ENCODE assay signal across 14 mouse cellular contexts in the genomic region with DNA sequence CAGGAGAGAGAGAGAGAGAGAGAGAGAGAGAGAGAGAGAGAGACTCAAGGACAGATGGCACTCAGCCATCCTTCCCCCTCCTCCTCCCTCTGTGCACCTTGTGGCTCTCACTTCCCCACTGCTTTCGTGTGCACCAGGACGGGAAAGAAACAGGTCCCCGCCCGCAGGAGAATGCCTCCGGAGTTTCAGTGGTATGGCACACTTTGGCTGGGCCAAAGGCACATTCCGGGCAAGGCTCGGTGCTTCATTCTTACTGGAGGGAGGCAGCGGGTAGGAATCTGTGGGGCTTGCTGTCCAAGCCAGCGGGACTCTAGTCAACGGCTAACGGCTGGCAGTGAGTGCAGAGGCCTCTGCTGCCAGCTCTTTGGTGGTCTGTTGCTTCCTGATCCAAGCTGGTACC.
A peak's percentile ranks its signal among the peaks of the same experiment; 100 is the strongest.
DNase-seq lines count a peak whose midpoint lies in the region; ATAC-seq and TF ChIP-seq lines count a peak whose summit lies in the region.
"Had no signal": no experiment of that assay in that cellular context is flagged by ENCODE, and none has a peak within 500 bp of the region (broad histone marks: within the 10 kb centered on the region; RNA-seq: fewer than 3 reads in every experiment).

No protein-coding gene starts in this region.

- WGBS in heart, embryonic 11.5 days (ENCODE audit: insufficient replicate concordance), result 66% methylated on average over 11 of the region's 11 CpGs
- 65% methylated on average over 11 of the region's 11 CpGs for WGBS in midbrain, embryonic 13.5 days
- WGBS in midbrain, embryonic 15.5 days, result 59% methylated on average over 11 of the region's 11 CpGs
- 58% methylated on average over 11 of the region's 11 CpGs for WGBS in forebrain, embryonic 13.5 days
- WGBS in midbrain, postnatal 0 days, result 64% methylated on average over 11 of the region's 11 CpGs
- WGBS in intestine, postnatal 0 days, result 62% methylated on average over 11 of the region's 11 CpGs

- intact Hi-C loops in heart, postnatal 10 days (cut with DNase I), result no loop called here

- TF ChIP-seq CTCF in midbrain, postnatal 0 days (IDR thresholded peaks at IDR 0.05), result no peak
- TF ChIP-seq CTCF in intestine, postnatal 0 days (IDR thresholded peaks at IDR 0.05; ENCODE audit: low read depth), result no peak

- DNase-seq in heart, postnatal 10 days, result peak; percentile 14 to 44
- peak; percentile 65 for DNase-seq in midbrain, postnatal 0 days (ENCODE audit: low spot score)
- DNase-seq in embryo, embryonic 11 days, result no peak
- DNase-seq: cerebellum, postnatal 25 days; heart, postnatal 4 days; right cerebral cortex, adult 18-20 months; thymus, adult 18-20 months had no signal

- H3K4me3 ChIP-seq in heart, embryonic 11.5 days (ENCODE audit: low read depth, low read length), result no peak overlapping the region
- H3K4me3 ChIP-seq in midbrain, embryonic 13.5 days (replicated peaks), result no peak overlapping the region
- H3K4me3 ChIP-seq in midbrain, embryonic 15.5 days, result no peak overlapping the region
- H3K4me3 ChIP-seq in forebrain, embryonic 13.5 days, result peak overlapping the region; percentile 21; the same call in 1 of the 2 replicates
- no peak overlapping the region for H3K4me3 ChIP-seq in midbrain, postnatal 0 days (ENCODE audit: low read depth, low read length)
- H3K4me3 ChIP-seq in intestine, postnatal 0 days (ENCODE audit: low read depth, low read length), result no peak overlapping the region
- H3K4me3 ChIP-seq: liver, embryonic 15.5 days; neural tube, embryonic 12.5 days had no signal

- no peaks in the 10 kb centered on the region for H3K4me1 ChIP-seq in heart, embryonic 11.5 days (ENCODE audit: control insufficient read depth, insufficient read depth, low read length)
- H3K4me1 ChIP-seq in midbrain, embryonic 13.5 days (replicated peaks), result peaks cover 26% of the 10 kb centered on the region
- H3K4me1 ChIP-seq in midbrain, embryonic 15.5 days, result peaks cover 16% of the 10 kb centered on the region
- peaks cover 36% of the 10 kb centered on the region for H3K4me1 ChIP-seq in forebrain, embryonic 13.5 days
- no peaks in the 10 kb centered on the region for H3K4me1 ChIP-seq in midbrain, postnatal 0 days (ENCODE audit: insufficient read depth, low read length)
- no peaks in the 10 kb centered on the region for H3K4me1 ChIP-seq in intestine, postnatal 0 days (replicated peaks; ENCODE audit: control insufficient read depth, insufficient read depth, low read length)
- H3K4me1 ChIP-seq: liver, embryonic 15.5 days had no signal

- H3K27me3 ChIP-seq in heart, embryonic 11.5 days (ENCODE audit: control insufficient read depth, insufficient read depth, low read length), result peaks cover 12% of the 10 kb centered on the region; the same call in 1 of the 2 replicates
- H3K27me3 ChIP-seq in midbrain, embryonic 13.5 days, result peaks cover 57% of the 10 kb centered on the region
- peaks cover 15% of the 10 kb centered on the region for H3K27me3 ChIP-seq in midbrain, embryonic 15.5 days (replicated peaks)
- H3K27me3 ChIP-seq in forebrain, embryonic 13.5 days, result no peaks in the 10 kb centered on the region
- no peaks in the 10 kb centered on the region; the same call in 1 of the 2 replicates for H3K27me3 ChIP-seq in midbrain, postnatal 0 days (ENCODE audit: insufficient read depth, low read length)
- H3K27me3 ChIP-seq in intestine, postnatal 0 days (replicated peaks; ENCODE audit: control insufficient read depth, insufficient read depth, low read length), result no peaks in the 10 kb centered on the region; the same call in 1 of the 2 replicates
- H3K27me3 ChIP-seq: liver, embryonic 15.5 days; neural tube, embryonic 12.5 days had no signal

- no peak overlapping the region for H3K4me2 ChIP-seq in heart, embryonic 11.5 days
- H3K4me2 ChIP-seq in midbrain, embryonic 13.5 days (replicated peaks), result no peak overlapping the region
- H3K4me2 ChIP-seq in midbrain, embryonic 15.5 days, result no peak overlapping the region
- H3K4me2 ChIP-seq in forebrain, embryonic 13.5 days, result peak overlapping the region; percentile 37
- no peak overlapping the region for H3K4me2 ChIP-seq in midbrain, postnatal 0 days (ENCODE audit: low read depth, low read length, poor library complexity, severe bottlenecking)
- no peak overlapping the region for H3K4me2 ChIP-seq in intestine, postnatal 0 days (replicated peaks; ENCODE audit: low read depth)
- H3K4me2 ChIP-seq: liver, embryonic 15.5 days; neural tube, embryonic 12.5 days had no signal

- no peaks in the 10 kb centered on the region for H3K36me3 ChIP-seq in heart, embryonic 11.5 days (ENCODE audit: control insufficient read depth, insufficient read depth, low read length)
- no peaks in the 10 kb centered on the region for H3K36me3 ChIP-seq in midbrain, embryonic 13.5 days
- no peaks in the 10 kb centered on the region for H3K36me3 ChIP-seq in midbrain, embryonic 15.5 days (replicated peaks)
- H3K36me3 ChIP-seq in forebrain, embryonic 13.5 days (ENCODE audit: poor library complexity, severe bottlenecking), result 0 out of 2 replicates have a peak, but pooled peaks cover 5% of the 10 kb centered on the region
- H3K36me3 ChIP-seq in midbrain, postnatal 0 days (ENCODE audit: insufficient read depth, low read length), result no peaks in the 10 kb centered on the region
- H3K36me3 ChIP-seq in intestine, postnatal 0 days (ENCODE audit: control insufficient read depth, insufficient read depth), result no peaks in the 10 kb centered on the region
- H3K36me3 ChIP-seq: liver, embryonic 15.5 days; neural tube, embryonic 12.5 days had no signal

- no peak for ATAC-seq in heart, embryonic 11.5 days (replicated peaks; ENCODE audit: insufficient number of reproducible peaks, low FRiP score, low TSS enrichment)
- ATAC-seq in midbrain, embryonic 13.5 days, result no peak
- no peak for ATAC-seq in midbrain, embryonic 15.5 days (replicated peaks)
- ATAC-seq in forebrain, embryonic 13.5 days, result peak; percentile 20; the same call in 1 of the 2 replicates
- ATAC-seq in midbrain, postnatal 0 days (ENCODE audit: low FRiP score), result no peak
- no peak for ATAC-seq in intestine, postnatal 0 days

- peaks cover 9% of the 10 kb centered on the region for H3K9me3 ChIP-seq in heart, embryonic 11.5 days (replicated peaks; ENCODE audit: control insufficient read depth, low read length)
- peaks cover 13% of the 10 kb centered on the region for H3K9me3 ChIP-seq in midbrain, embryonic 13.5 days
- peaks cover 5% of the 10 kb centered on the region; the same call in 1 of the 2 replicates for H3K9me3 ChIP-seq in midbrain, embryonic 15.5 days
- peaks cover 9% of the 10 kb centered on the region for H3K9me3 ChIP-seq in forebrain, embryonic 13.5 days (replicated peaks)
- H3K9me3 ChIP-seq in midbrain, postnatal 0 days (ENCODE audit: low read length), result 0 out of 2 replicates have a peak, but pooled peaks cover 3% of the 10 kb centered on the region
- H3K9me3 ChIP-seq in intestine, postnatal 0 days (ENCODE audit: control insufficient read depth), result no peaks in the 10 kb centered on the region
- H3K9me3 ChIP-seq: liver, embryonic 15.5 days had no signal

- no peak overlapping the region for H3K27ac ChIP-seq in heart, embryonic 11.5 days (ENCODE audit: low read depth, low read length)
- peak overlapping the region; percentile 22 for H3K27ac ChIP-seq in midbrain, embryonic 13.5 days
- no peak overlapping the region for H3K27ac ChIP-seq in midbrain, embryonic 15.5 days
- H3K27ac ChIP-seq in forebrain, embryonic 13.5 days, result peak overlapping the region; percentile 70
- H3K27ac ChIP-seq in midbrain, postnatal 0 days (ENCODE audit: low read depth, low read length), result no peak overlapping the region
- H3K27ac ChIP-seq in intestine, postnatal 0 days (ENCODE audit: low read depth, low read length), result no peak overlapping the region
- H3K27ac ChIP-seq: liver, embryonic 15.5 days; neural tube, embryonic 12.5 days had no signal

- H3K9ac ChIP-seq in heart, embryonic 11.5 days (ENCODE audit: low read depth, low read length), result no peak overlapping the region
- H3K9ac ChIP-seq in midbrain, embryonic 13.5 days (replicated peaks), result no peak overlapping the region
- H3K9ac ChIP-seq in midbrain, embryonic 15.5 days, result no peak overlapping the region
- peak overlapping the region; percentile 34; the same call in 1 of the 2 replicates for H3K9ac ChIP-seq in forebrain, embryonic 13.5 days
- no peak overlapping the region for H3K9ac ChIP-seq in midbrain, postnatal 0 days (replicated peaks; ENCODE audit: low read length, poor library complexity, severe bottlenecking)
- H3K9ac ChIP-seq in intestine, postnatal 0 days (ENCODE audit: low read depth, low read length), result no peak overlapping the region
- H3K9ac ChIP-seq: liver, embryonic 15.5 days; neural tube, embryonic 12.5 days had no signal

Comparison
In these comparisons a context has a peak if more than half of its experiments do, and no peak if none do; other contexts are left out.
1. H3K27ac ChIP-seq: peak in midbrain, embryonic 13.5 days (single experiment) and forebrain, embryonic 13.5 days (single experiment); none in heart, embryonic 11.5 days (single experiment), midbrain, embryonic 15.5 days (single experiment), midbrain, postnatal 0 days (single experiment) and intestine, postnatal 0 days (single experiment).